Mouse (Mus musculus) hindbrain, embryonic 16.5 days (tissue): ENCODE results near the gene Purb. TPM values are rescaled to one million over a fixed set of nuclear protein-coding genes. Genes with fewer than 3 reads are reported as not detected.
A peak's percentile ranks its signal among the peaks of the same experiment; 100 is the strongest.
"Not testable (repeated sequence)": the region's sequence is repeated elsewhere in the genome, so short reads cannot be mapped to it uniquely, and the experiment has no call there.

Experiments used
- ATAC-seq: fragments of 200-750 bp; cut with Nextera tagmentation; 2 replicates; pipeline ENCODE4 v1.8.0; 2017; ENCODE audit warnings: moderate TSS enrichment, moderate library complexity
- H3K27ac ChIP-seq: fragments of 300-500 bp; sonication (generic); 2 replicates; pipeline ENCODE4 v1.5.1; 2014; ENCODE audit warnings: low read depth, mild to moderate bottlenecking, control low read depth, low read length, moderate library complexity
- H3K27me3 ChIP-seq: fragments of 300-500 bp; sonication (generic); replicated peaks from 2 replicates; pipeline ENCODE4 v1.6.1; 2014; ENCODE audit warnings: low read length; ENCODE audit not compliant: control insufficient read depth, insufficient read depth
- H3K36me3 ChIP-seq: fragments of 300-500 bp; sonication (generic); 2 replicates; pipeline ENCODE4 v1.6.1; 2014; ENCODE audit warnings: mild to moderate bottlenecking, low read length, moderate library complexity, mixed read lengths; ENCODE audit not compliant: control insufficient read depth, insufficient read depth
- H3K4me1 ChIP-seq: fragments of 300-500 bp; sonication (generic); 2 replicates; pipeline ENCODE4 v1.6.1; 2014; ENCODE audit warnings: low read depth, low read length; ENCODE audit not compliant: control insufficient read depth, insufficient read depth
- H3K4me2 ChIP-seq: fragments of 300-500 bp; sonication (generic); 2 replicates; pipeline ENCODE4 v1.6.1; 2014; ENCODE audit warnings: mild to moderate bottlenecking, low read length, control low read depth, moderate library complexity
- H3K4me3 ChIP-seq: fragments of 300-500 bp; sonication (generic); 2 replicates; pipeline ENCODE4 v1.5.1; 2014; ENCODE audit warnings: mild to moderate bottlenecking, low read length, control low read depth, moderate library complexity
- H3K9ac ChIP-seq: fragments of 300-500 bp; sonication (generic); 2 replicates; pipeline ENCODE4 v1.6.1; 2014; ENCODE audit warnings: low read depth, mild to moderate bottlenecking, control low read depth, low read length, moderate library complexity
- H3K9me3 ChIP-seq: fragments of 300-500 bp; sonication (generic); 2 replicates; pipeline ENCODE4 v1.6.1; 2014; ENCODE audit warnings: mild to moderate bottlenecking, low read length, moderate library complexity; ENCODE audit not compliant: control insufficient read depth
- WGBS: fragments of 180-500 bp; shearing (Covaris S2); extraction: QIAGEN DNeasy Blood & Tissue Kit; methylation state at CpG from one replicate; pipeline ENCODE4 v1.1.7; 2014; 5-methylcytosine and 5-hydroxymethylcytosine counted together
- polyA plus RNA-seq: library from polyadenylated mRNA; unstranded; fragments of >200 nt; fragmentation: Nextera tagmentation; extraction: Ambion mirVana; gene quantifications from 2 replicates; pipeline ENCODE4 v1.2.1, GENCODE M21; 2015

Purb gene
- polyA plus RNA-seq, 1 experiment from 2014 or later = 11.5 TPM

DNA sequence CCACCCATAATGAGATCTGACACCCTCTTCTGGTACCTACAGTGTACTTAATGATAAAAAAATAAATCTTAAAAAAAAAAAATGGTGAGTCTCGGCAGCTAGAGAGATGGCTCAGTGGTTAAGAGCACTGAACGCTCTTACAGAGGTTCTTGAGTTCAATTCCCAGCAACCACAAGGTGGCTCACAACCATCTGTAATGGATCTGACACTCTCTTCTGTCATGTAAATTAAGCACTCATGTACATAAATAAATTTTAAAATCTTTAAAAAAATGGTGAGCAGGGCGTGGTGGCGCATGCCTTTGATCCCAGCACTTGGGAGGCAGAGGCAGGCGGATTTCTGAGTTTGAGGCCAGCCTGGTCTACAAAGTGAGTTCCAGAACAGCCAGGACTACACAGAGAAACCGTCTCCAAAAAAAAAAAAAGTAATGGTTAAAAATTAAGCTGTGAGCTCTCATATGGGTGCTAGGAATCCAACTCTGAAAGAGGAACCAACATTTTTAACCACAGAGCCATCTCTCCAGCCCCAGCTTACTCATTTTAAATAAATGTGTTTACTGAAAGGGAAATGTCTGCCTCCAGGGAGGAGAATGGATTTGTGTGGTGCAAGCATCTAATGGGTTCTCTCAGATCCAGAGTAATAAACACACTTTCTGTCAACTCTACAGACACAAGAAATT is 12.4 kb downstream of the Purb start:
- no peaks in the 10 kb centered on the region for H3K9me3 ChIP-seq
- no peak overlapping the region for H3K9ac ChIP-seq
- WGBS = 91% methylated on average over 6 of the region's 6 CpGs
- H3K4me1 ChIP-seq = peaks cover 1% of the 10 kb centered on the region
- no peak overlapping the region for H3K4me2 ChIP-seq
- H3K27me3 ChIP-seq = no peaks in the 10 kb centered on the region
- ATAC-seq = no peak
- peaks cover 8% of the 10 kb centered on the region; the same call in 1 of the 2 replicates for H3K36me3 ChIP-seq
- no peak overlapping the region for H3K27ac ChIP-seq
- H3K4me3 ChIP-seq = no peak overlapping the region

GRCm38 (mm10) chr11:6456083-6456482 is 19.6 kb downstream of the Purb start:
- no peak overlapping the region for H3K9ac ChIP-seq
- 81% methylated on average over 6 of the region's 6 CpGs for WGBS

DNA sequence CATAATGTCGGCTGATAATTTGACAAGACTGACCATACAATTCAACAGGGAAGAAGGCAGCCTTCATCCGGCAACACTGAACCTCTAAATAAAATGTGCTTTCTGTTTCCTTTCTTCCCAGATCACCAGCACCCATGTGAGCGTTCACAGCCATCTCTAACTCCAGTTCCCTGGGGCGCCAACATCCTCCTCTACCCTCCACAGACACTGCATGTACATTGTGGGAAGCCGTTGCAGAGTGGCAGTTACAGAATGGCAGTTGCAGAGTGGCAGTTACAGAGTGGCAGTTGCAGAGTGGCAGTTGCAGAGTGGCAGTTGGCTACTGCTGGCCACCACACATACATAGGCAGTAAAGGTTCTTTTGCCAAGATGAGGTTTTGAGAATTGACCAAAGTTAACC is 27.6 kb downstream of the Purb start:
- H3K27me3 ChIP-seq, H3K4me1 ChIP-seq, H3K9me3 ChIP-seq, H3K36me3 ChIP-seq, H3K4me3 ChIP-seq, H3K4me2 ChIP-seq, H3K9ac ChIP-seq, ATAC-seq, H3K27ac ChIP-seq: not testable (repeated sequence)
- 94% methylated on average over 5 of the region's 5 CpGs for whole genome bisulfite sequencing

More at GRCm38 (mm10) chr11:6456083-6456482, 19.6 kb downstream of the Purb start:
- H3K36me3 ChIP-seq = no peaks in the 10 kb centered on the region
- no peaks in the 10 kb centered on the region for H3K27me3 ChIP-seq
- no peak overlapping the region for H3K4me2 ChIP-seq
- no peaks in the 10 kb centered on the region for H3K9me3 ChIP-seq
- H3K4me3 ChIP-seq = no peak overlapping the region
- H3K27ac ChIP-seq = no peak overlapping the region
- ATAC-seq = no peak
- no peaks in the 10 kb centered on the region for H3K4me1 ChIP-seq

DNA sequence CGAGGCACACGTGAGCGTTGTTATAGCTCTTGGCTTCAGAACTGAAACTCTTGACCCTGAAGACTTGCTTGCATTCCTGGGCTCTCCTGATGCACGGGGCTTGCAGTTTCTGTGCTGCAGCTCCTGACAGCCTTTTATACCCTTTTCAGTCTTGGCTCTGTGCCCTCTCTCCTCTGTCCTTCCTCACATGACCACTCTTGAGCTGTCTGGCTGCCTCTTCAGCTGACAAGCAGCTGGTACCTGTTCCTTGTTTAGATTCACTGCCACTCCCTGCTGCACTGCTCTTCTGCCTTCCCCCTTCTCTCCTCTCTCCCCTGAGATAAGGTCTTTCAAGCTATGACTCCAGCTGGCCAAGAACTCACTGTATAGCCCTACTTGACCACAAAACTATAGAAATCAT is 28.2 kb downstream of the Purb start:
- H3K9ac ChIP-seq = no peak overlapping the region
- H3K4me2 ChIP-seq = no peak overlapping the region
- no peaks in the 10 kb centered on the region for H3K36me3 ChIP-seq
- no peaks in the 10 kb centered on the region for H3K9me3 ChIP-seq
- 87% methylated on average over 4 of the region's 4 CpGs for WGBS
- H3K27me3 ChIP-seq = no peaks in the 10 kb centered on the region
- H3K4me3 ChIP-seq = no peak overlapping the region
- H3K27ac ChIP-seq = no peak overlapping the region
- peaks cover 8% of the 10 kb centered on the region for H3K4me1 ChIP-seq
- no peak for ATAC-seq

DNA sequence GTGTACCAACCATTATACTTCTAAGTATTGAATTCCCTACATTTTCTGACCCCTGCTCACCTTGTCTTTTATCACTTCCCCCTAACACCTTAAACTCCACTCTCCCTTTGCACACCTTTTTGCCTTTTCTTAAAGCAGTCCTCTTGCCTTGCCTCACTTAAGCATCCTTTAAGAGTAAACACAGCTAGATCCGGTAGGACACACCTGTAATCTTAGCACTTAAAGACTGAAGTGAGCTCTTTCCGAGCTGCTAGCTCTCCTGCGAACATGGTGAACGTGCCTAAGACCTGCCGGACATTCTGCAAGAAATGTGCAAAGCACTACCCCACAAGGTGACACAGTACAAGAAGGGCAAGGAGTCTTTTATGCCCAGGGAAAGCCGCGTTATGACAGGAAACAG is 29.8 kb downstream of the Purb start:
- Histone ChIP-seq H3K27me3 (no peaks in the 10 kb centered on the region), H3K9me3 (no peaks in the 10 kb centered on the region), H3K27ac (no peak overlapping the region), H3K4me3 (no peak overlapping the region), H3K9ac (no peak overlapping the region), H3K36me3 (no peaks in the 10 kb centered on the region), H3K4me2 (no peak overlapping the region), H3K4me1 (peaks cover 8% of the 10 kb centered on the region)
- whole genome bisulfite sequencing = 93% methylated on average over 7 of the region's 7 CpGs
- ATAC-seq = no peak

DNA sequence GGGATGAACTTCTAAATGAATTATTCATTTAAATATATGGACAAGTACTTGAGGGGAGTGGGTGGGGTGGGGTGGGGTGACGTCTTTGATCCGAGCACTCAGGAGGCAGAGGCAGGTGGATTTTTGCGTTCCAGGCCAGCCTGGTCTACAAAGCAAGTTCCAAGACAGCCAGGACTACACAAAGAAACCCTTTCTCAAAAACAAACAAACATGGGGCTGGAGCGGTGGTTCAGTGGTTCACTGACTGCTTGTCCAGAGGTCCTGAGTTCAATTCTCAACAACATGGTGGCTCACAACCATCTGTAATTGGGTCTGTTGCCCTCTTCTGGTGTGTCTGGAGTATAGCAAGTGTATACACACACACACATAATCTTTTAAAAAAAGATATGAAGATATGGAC is 30.3 kb downstream of the Purb start:
- no peaks in the 10 kb centered on the region for H3K9me3 ChIP-seq
- no peak for ATAC-seq
- peaks cover 8% of the 10 kb centered on the region for H3K4me1 ChIP-seq
- H3K4me2 ChIP-seq = no peak overlapping the region; the same call in 1 of the 2 replicates
- no peak overlapping the region for H3K4me3 ChIP-seq
- H3K36me3 ChIP-seq = no peaks in the 10 kb centered on the region
- no peaks in the 10 kb centered on the region for H3K27me3 ChIP-seq
- no peak overlapping the region for H3K9ac ChIP-seq
- H3K27ac ChIP-seq = no peak overlapping the region
- 82% methylated on average over 4 of the region's 4 CpGs for WGBS

- WGBS = under 1% methylated on average over 59 of the region's 80 CpGs
Observed at GRCm38 (mm10) chr11:6444077-6444853, 31.5 kb downstream of the Purb start, which contains the start of gene H2afv. Gene H2afv (minus strand): TSS chr11:6444443.

GRCm38 (mm10) chr11:6443727-6444076 is 32.0 kb downstream of the Purb start:
- peaks cover 8% of the 10 kb centered on the region for H3K4me1 ChIP-seq
- H3K27ac ChIP-seq = peak overlapping the region; percentile 97
- H3K4me3 ChIP-seq = peak overlapping the region; percentile 89
- ATAC-seq = no peak
- peak overlapping the region; percentile 72 for H3K4me2 ChIP-seq
- H3K27me3 ChIP-seq = no peaks in the 10 kb centered on the region
- WGBS = 2% methylated on average over 10 of the region's 10 CpGs
- no peaks in the 10 kb centered on the region for H3K9me3 ChIP-seq
- H3K36me3 ChIP-seq = no peaks in the 10 kb centered on the region; the same call in 1 of the 2 replicates
- peak overlapping the region; percentile 91 for H3K9ac ChIP-seq

More at GRCm38 (mm10) chr11:6444077-6444853, 31.5 kb downstream of the Purb start, which contains the start of gene H2afv:
- peak within 1 kb of the TSS; percentile 89 for H3K4me3 ChIP-seq
- no peaks in the 10 kb centered on the region for H3K36me3 ChIP-seq
- H3K27ac ChIP-seq = peak within 1 kb of the TSS; percentile 97
- H3K4me2 ChIP-seq = peak within 1 kb of the TSS; percentile 72
- peak; percentile 100 for ATAC-seq
- no peaks in the 10 kb centered on the region for H3K9me3 ChIP-seq
- peak within 1 kb of the TSS; percentile 91 for H3K9ac ChIP-seq
- H3K27me3 ChIP-seq = no peaks in the 10 kb centered on the region
- peaks cover 8% of the 10 kb centered on the region for H3K4me1 ChIP-seq

DNA sequence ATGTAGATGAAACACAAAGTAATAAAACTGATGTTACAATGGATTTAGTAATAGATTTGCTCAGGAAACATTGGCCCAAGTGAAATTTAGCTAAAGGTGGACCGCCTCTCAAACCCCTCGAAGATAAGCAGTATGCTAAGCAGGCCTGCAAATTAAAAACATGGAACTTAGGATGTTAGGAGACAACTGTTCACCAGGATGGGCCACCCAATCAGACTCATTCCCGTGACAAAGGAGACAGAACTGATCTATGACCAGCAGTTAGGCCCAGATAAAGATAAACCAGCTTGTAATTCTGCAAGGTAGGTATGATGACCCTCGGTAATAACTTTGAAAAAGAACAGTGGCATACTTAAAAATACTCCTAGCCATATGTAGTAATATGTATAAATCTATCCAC is 32.6 kb downstream of the Purb start:
- H3K27me3 ChIP-seq = no peaks in the 10 kb centered on the region
- WGBS = 45% methylated on average over 4 of the region's 4 CpGs
- H3K4me3 ChIP-seq = peak overlapping the region; percentile 89
- no peaks in the 10 kb centered on the region; the same call in 1 of the 2 replicates for H3K36me3 ChIP-seq
- no peak overlapping the region for H3K27ac ChIP-seq
- peak overlapping the region; percentile 72 for H3K4me2 ChIP-seq
- peaks cover 8% of the 10 kb centered on the region for H3K4me1 ChIP-seq
- ATAC-seq = no peak
- H3K9ac ChIP-seq = peak overlapping the region; percentile 91
- H3K9me3 ChIP-seq = no peaks in the 10 kb centered on the region
